Mouse (Mus musculus): ENCODE measurements around the gene Clstn1.

Clstn1 gene

GRCm38 (mm10) chr4:149675378-149676261, 89.4 kb downstream of the Clstn1 start:
- peak; percentile 63 for DNase-seq (ENCODE audit: low spot score)

- no peak for DNase-seq (ENCODE audit: low spot score)
Measured at GRCm38 (mm10) chr4:149678006-149678405, 91.7 kb downstream of the Clstn1 start.

GRCm38 (mm10) chr4:149679056-149679770, 92.9 kb downstream of the Clstn1 start:
- no peak for DNase-seq (ENCODE audit: low spot score)

- no peak for DNase-seq (ENCODE audit: low spot score)
Measured at GRCm38 (mm10) chr4:149683875-149684274, 97.6 kb downstream of the Clstn1 start.

GRCm38 (mm10) chr4:149684841-149685623, 98.8 kb downstream of the Clstn1 start:
- no peak for DNase-seq (ENCODE audit: low spot score)

- DNase-seq (ENCODE audit: low spot score): no peak
Measured at GRCm38 (mm10) chr4:149688861-149689260, 102.6 kb downstream of the Clstn1 start.

- DNase-seq (ENCODE audit: low spot score): no peak
Measured at GRCm38 (mm10) chr4:149689822-149690700, 103.8 kb downstream of the Clstn1 start.

GRCm38 (mm10) chr4:149690828-149691280, 104.6 kb downstream of the Clstn1 start:
- DNase-seq (ENCODE audit: low spot score): no peak

- DNase-seq (ENCODE audit: low spot score): no peak
Measured at GRCm38 (mm10) chr4:149691368-149691767, 105.1 kb downstream of the Clstn1 start.

- no peak for DNase-seq (ENCODE audit: low spot score)
Measured at GRCm38 (mm10) chr4:149696189-149696971, 110.1 kb downstream of the Clstn1 start.

- DNase-seq (ENCODE audit: low spot score): no peak
Measured at GRCm38 (mm10) chr4:149697506-149698196, 111.4 kb downstream of the Clstn1 start.

- DNase-seq (ENCODE audit: low spot score): peak; percentile 51
Measured at GRCm38 (mm10) chr4:149698197-149698821, 112.0 kb downstream of the Clstn1 start.

All from c-Kit-positive CD71-positive TER-119-positive erythroid progenitor cells, embryonic 14.5 days (primary cell).